Mouse (Mus musculus) gastrocnemius, adult 18-20 months (tissue): Measurements from ENCODE around the gene Carf. TPM values are rescaled to one million over a fixed set of nuclear protein-coding genes. Genes with fewer than 3 reads are reported as not detected.
A peak's percentile ranks its signal among the peaks of the same experiment; 100 is the strongest.

Experiments used
- DNase-seq: peaks from one replicate; pipeline ENCODE4 v3.0.0; 2021; ENCODE audit warnings: low spot score
- total RNA-seq, 2 experiments: library from RNA; stranded (reverse); gene quantifications; 2 replicates each; pipeline ENCODE4 v1.2.3; 2021

Carf gene
- total RNA-seq, 2 experiments from 2014 or later = 5.1 to 5.9 TPM

DNA sequence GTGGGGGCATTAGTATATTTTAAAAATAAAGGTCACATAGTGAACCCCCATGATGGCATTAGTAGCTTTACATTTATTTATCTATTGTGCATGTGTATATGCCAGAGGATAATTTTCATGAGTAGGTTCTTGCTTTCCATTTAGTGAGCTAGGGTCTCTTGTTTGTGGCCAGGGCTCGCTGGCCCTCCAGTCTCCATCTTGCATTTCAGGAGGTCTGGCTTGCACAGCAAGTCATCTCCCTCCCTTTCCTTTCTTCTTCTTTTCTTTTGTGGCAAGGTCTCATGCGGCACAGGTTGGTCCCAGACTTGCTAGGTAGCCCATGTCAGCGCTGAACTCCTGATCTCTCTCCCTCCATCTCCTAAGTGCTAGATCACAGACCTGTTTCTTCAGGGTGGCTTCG, 81.3 kb downstream of the Carf start:
- DNase-seq = no peak

DNA sequence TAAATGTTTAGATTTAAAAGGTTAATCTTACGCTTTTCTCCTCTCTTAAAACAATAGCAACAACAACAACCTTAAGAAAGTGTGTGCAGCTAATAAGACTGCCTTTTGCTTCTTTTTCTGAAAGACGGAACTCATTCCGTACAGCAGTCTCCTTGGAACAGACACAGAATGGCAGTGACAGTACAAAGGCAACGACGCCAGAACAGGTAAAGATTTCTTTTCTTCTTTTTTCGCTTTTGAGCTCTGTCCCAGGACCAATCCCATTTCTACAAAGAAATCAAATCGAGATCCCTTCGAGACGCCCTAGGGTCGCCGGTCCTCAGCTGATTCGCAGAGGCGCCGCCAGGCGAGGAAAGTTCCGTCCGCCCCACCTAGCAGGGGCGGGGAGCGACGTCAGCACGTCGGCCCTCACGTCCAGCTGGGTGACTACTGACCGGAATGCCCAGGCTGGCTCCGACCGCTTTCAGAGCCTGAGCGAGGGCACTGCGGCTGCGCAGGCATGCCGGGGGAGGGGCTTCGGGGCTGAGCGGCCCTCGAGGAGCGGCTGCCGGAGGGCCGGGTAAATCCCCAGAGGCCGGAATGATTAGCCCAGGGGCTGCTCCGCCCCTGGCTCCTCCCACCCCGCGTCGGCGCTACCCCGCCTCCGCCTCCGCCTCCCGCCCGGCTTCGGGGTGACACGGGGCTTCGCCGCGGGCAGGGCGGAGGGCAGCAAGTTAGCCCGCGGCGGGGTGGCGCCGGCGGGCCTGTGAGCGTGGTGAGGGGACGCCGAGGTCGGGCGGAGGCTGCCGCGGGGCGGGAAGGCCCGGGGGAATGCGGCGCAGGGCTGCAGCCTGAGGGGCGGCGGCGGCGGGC, 82.1 kb downstream of the Carf start, which contains the start of gene Nbeal1:
TSS of gene Nbeal1 (plus strand) at position 668 of the 852 bp plus-strand sequence.
- DNase-seq = peak; percentile 99

- DNase-seq = no peak
Measured at GRCm38 (mm10) chr1:60180784-60181221, 82.8 kb downstream of the Carf start.

DNA sequence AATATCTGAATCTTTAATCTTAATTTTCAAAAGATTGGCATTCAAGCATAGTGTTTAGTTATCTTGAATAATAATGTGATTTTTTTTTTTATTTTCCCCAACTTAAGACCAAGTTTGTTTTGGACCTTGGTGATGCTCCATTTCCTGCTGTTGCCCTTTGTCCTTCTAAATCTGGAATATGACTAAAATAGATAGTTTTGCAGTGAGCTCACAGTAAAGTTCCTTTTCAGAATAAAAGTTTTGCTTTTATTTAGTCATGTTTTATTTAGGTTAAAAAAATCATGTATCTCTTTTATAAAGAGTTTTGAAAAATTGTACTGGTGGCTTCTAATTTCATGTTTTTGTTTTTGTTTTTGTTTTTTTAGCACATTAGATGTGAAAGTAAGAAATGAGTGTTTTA, 90.4 kb downstream of the Carf start:
- no peak for DNase-seq

DNA sequence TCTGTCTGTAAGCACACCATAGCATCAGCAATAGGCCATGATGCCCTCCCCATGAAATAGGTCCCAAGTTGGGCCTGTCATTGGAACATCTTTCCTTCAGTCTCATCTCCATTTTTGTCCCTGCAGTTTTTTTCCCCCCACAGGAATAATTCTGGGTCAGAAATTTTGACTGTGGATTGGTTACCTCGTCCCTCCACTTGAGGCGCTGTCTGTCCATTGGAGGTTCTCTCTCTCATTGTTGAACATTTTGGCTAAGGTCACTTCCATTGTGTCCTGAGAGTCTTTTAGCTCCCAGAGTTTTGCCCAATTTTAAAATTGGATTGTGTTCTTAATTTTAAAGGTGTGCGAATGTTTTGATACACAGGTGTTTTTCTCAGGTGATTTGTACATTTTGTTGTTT, 98.8 kb downstream of the Carf start:
- no peak for DNase-seq

DNA sequence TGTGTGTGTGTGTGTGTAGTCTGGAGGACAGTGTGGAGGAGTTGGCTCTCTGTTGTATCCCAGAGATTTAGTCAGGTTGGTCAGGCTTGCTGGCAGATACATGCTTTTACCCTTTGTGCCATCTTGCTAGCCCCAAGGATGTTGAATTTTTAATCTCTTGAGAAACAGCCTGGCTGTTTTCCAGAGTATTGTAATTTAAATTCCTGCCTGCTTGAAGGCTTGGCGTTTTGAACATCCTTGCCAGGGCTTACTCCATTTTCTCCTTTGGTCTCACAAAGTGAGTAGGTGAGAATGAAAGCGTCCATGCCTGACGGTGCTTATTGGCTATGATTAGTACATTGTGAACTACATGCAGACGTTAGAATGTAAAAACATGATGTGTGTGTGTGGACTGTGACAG, 101.0 kb downstream of the Carf start:
- DNase-seq = no peak

Other genes with a start within 250 kb of the Carf start
- gene Fam117b, start 185.2 kb upstream of the Carf start, total RNA-seq = 1 to 10 TPM; 4.3 to 9.6 TPM
- gene Ica1l, start 55.1 kb upstream of the Carf start, total RNA-seq = under 1 TPM; 0.24 to 0.30 TPM
- 10 to 100 TPM; 12.5 to 13.6 TPM for gene Wdr12, start 398 bp downstream of the Carf start, total RNA-seq
- 10 to 100 TPM; 23.7 to 24.0 TPM for gene Nbeal1, start 82.4 kb downstream of the Carf start, total RNA-seq
- 1 to 10 TPM; 4.8 to 5.6 TPM for gene Cyp20a1, start 245.1 kb downstream of the Carf start, total RNA-seq